Mouse (Mus musculus) left cerebral cortex, postnatal 25 days (tissue): Measurements from ENCODE around the gene Cbr2. TPM values are rescaled to one million over a fixed set of nuclear protein-coding genes. Genes with fewer than 3 reads are reported as not detected.

ENCODE experiments used
- DNase-seq, 2 experiments: peaks; one replicate each; pipeline ENCODE4 v3.0.0; 2022; ENCODE audit warnings: low spot score in 2 of 2, mixed read lengths in 1 of 2
- intact Hi-C: fragments of 180-260 bp; cut with DNase I; formaldehyde crosslinking; loops from one replicate; pipeline ENCODE4 v1.15.1; 2025
- total RNA-seq, 2 experiments: library from RNA; stranded (reverse); gene quantifications; 2 replicates each; pipeline ENCODE4 v1.2.3; 2021

Gene Cbr2
- total RNA-seq, 2 experiments from 2014 or later = 2.6 to 3.7 TPM

GRCm38 (mm10) chr11:120689365-120689764, 42.5 kb downstream of the Cbr2 start:
- intact Hi-C loops = no loop called here

GRCm38 (mm10) chr11:120686650-120687272, 45.2 kb downstream of the Cbr2 start:
- DNase-seq = no peak
- intact Hi-C loops = no loop called here

More at GRCm38 (mm10) chr11:120689365-120689764, 42.5 kb downstream of the Cbr2 start:
- no peak for DNase-seq

GRCm38 (mm10) chr11:120684660-120685059, 47.3 kb downstream of the Cbr2 start:
- no peak for DNase-seq
- intact Hi-C loops = no loop called here

GRCm38 (mm10) chr11:120684086-120684485, 47.8 kb downstream of the Cbr2 start:
- DNase-seq = no peak

GRCm38 (mm10) chr11:120683536-120683935, 48.4 kb downstream of the Cbr2 start:
- DNase-seq = no peak
- intact Hi-C loops = no loop called here

More at GRCm38 (mm10) chr11:120684086-120684485, 47.8 kb downstream of the Cbr2 start:
- intact Hi-C loops = no loop called here

- intact Hi-C loops = no loop called here
- DNase-seq = no peak
Measured at GRCm38 (mm10) chr11:120682683-120683082, 49.2 kb downstream of the Cbr2 start.

GRCm38 (mm10) chr11:120679909-120680308, 52.0 kb downstream of the Cbr2 start:
- intact Hi-C loops = no loop called here
- DNase-seq = no peak

Other genes starting within 250 kb of the Cbr2 start
- 10 to 100 TPM; 72.6 to 75.2 TPM for gene Mrpl12, start 247.5 kb downstream of the Cbr2 start, total RNA-seq
- 10 to 100 TPM; 18.4 to 20.5 TPM for gene Slc25a10, start 240.3 kb downstream of the Cbr2 start, total RNA-seq
- gene Gcgr, start 201.4 kb downstream of the Cbr2 start, total RNA-seq = not detected
- 10 to 100 TPM; 88.2 to 93.6 TPM for gene Mcrip1, start 182.4 kb downstream of the Cbr2 start, total RNA-seq
- not detected for gene Ppp1r27, start 181.0 kb downstream of the Cbr2 start, total RNA-seq
- gene P4hb, start 158.9 kb downstream of the Cbr2 start, total RNA-seq = 100 to 1,000 TPM; 125 to 127 TPM
- gene Arhgdia, start 150.5 kb downstream of the Cbr2 start, total RNA-seq = 100 to 1,000 TPM; 340 to 344 TPM
- gene Alyref, start 133.7 kb downstream of the Cbr2 start, total RNA-seq = 10 to 100 TPM; 59.9 to 61.2 TPM
- 10 to 100 TPM; 93.2 to 94.8 TPM for gene Anapc11, start 133.7 kb downstream of the Cbr2 start, total RNA-seq
- not detected for gene Npb, start 123.6 kb downstream of the Cbr2 start, total RNA-seq
- 100 to 1,000 TPM; 120 to 141 TPM for gene Pcyt2, start 114.2 kb downstream of the Cbr2 start, total RNA-seq
- gene Sirt7, start 106.9 kb downstream of the Cbr2 start, total RNA-seq = 10 to 100 TPM; 37.8 TPM
- 10 to 100 TPM; 91.5 to 98.4 TPM for gene Mafg, start 98.5 kb downstream of the Cbr2 start, total RNA-seq
- gene Pycr1, start 88.3 kb downstream of the Cbr2 start, total RNA-seq = 1 to 10 TPM; 1.4 to 2.1 TPM
- gene Myadml2, start 84.0 kb downstream of the Cbr2 start, total RNA-seq = 1 to 10 TPM; 7.4 to 8.6 TPM
- 1 to 10 TPM; 4.1 to 4.7 TPM for gene Notum, start 70.9 kb downstream of the Cbr2 start, total RNA-seq
- 10 to 100 TPM; 51.2 to 53.1 TPM for gene Aspscr1, start 59.1 kb downstream of the Cbr2 start, total RNA-seq
- gene Cenpx, start 18.4 kb downstream of the Cbr2 start, total RNA-seq = 10 to 100 TPM; 18.0 to 22.7 TPM
- 10 to 100 TPM; 50.4 to 60.0 TPM for gene Lrrc45, start 18.2 kb downstream of the Cbr2 start, total RNA-seq
- 10 to 100 TPM; 39.4 to 41.0 TPM for gene Rac3, start 10.6 kb downstream of the Cbr2 start, total RNA-seq
- gene Dcxr, start 4.8 kb downstream of the Cbr2 start, total RNA-seq = 1 to 10 TPM; 6.1 to 7.4 TPM
- 10 to 100 TPM; 29.3 to 33.1 TPM for gene Hmga1b, start 30.7 kb upstream of the Cbr2 start, total RNA-seq
- 10 to 100 TPM; 62.9 to 63.3 TPM for gene Rfng, start 52.1 kb upstream of the Cbr2 start, total RNA-seq
- gene Gps1, start 52.2 kb upstream of the Cbr2 start, total RNA-seq = 100 to 1,000 TPM; 139 to 143 TPM
- 10 to 100 TPM; 40.0 to 42.8 TPM for gene Dus1l, start 64.3 kb upstream of the Cbr2 start, total RNA-seq
- gene Fasn, start 92.4 kb upstream of the Cbr2 start, total RNA-seq = 100 to 1,000 TPM; 168 to 171 TPM
- gene Ccdc57, start 200.8 kb upstream of the Cbr2 start, total RNA-seq = 1 to 10 TPM; 6.7 to 8.0 TPM
- 1 to 10 TPM; 4.4 to 4.6 TPM for gene Slc16a3, start 216.4 kb upstream of the Cbr2 start, total RNA-seq